Mouse (Mus musculus) MEL (cell line): Measurements from ENCODE around the gene Morn1. TPM values are rescaled to one million over a fixed set of nuclear protein-coding genes. Genes with fewer than 3 reads are reported as not detected.

Experiments used
- DNase-seq: peaks from one replicate; pipeline ENCODE4 v3.0.0; 2011; ENCODE audit warnings: low read depth, low spot score
- H3K27ac ChIP-seq: 2 replicates; pipeline ENCODE4 v1.5.1; 2012; ENCODE audit warnings: low read depth, mild to moderate bottlenecking, control low read depth, low read length, moderate library complexity; ENCODE audit not compliant: control insufficient read depth
- H3K27me3 ChIP-seq, 2 experiments: fragments of 150-350 bp in 1 of 2; sonication (generic) in 1 of 2; 2 replicates each; pipeline ENCODE4 v1.6.1; 2012; ENCODE audit warnings: low read length in 2 of 2, mild to moderate bottlenecking in 2 of 2, improper control_type of control experiment in 1 of 2, moderate library complexity in 1 of 2; ENCODE audit not compliant: insufficient read depth in 2 of 2, control insufficient read depth in 1 of 2
- H3K36me3 ChIP-seq, 2 experiments: 2 replicates each; pipeline ENCODE4 v1.6.1; 2012 to 2014; ENCODE audit warnings: low read length in 2 of 2, improper control_type of control experiment in 1 of 2, inconsistent platforms in 1 of 2, mild to moderate bottlenecking in 1 of 2; ENCODE audit not compliant: insufficient read depth in 2 of 2, control insufficient read depth in 1 of 2
- H3K4me1 ChIP-seq, 2 experiments: fragments of 150-350 bp in 1 of 2; sonication (generic) in 1 of 2; 2 replicates each; pipeline ENCODE4 v1.6.1; 2012; ENCODE audit warnings: low read length in 2 of 2, improper control_type of control experiment in 1 of 2, mild to moderate bottlenecking in 1 of 2; ENCODE audit not compliant: insufficient read depth in 2 of 2, control insufficient read depth in 1 of 2
- H3K4me3 ChIP-seq, 2 experiments: fragments of 150-350 bp in 1 of 2; sonication (generic) in 1 of 2; 2 replicates each; pipeline ENCODE4 v1.5.1; 2012; ENCODE audit warnings: low read depth in 2 of 2, low read length in 2 of 2, mild to moderate bottlenecking in 2 of 2, moderate library complexity in 2 of 2, control low read depth in 1 of 2, improper control_type of control experiment in 1 of 2; ENCODE audit not compliant: control insufficient read depth in 1 of 2, insufficient read depth in 1 of 2
- H3K79me2 ChIP-seq: 2 replicates; pipeline ENCODE4 v1.6.1; 2012; ENCODE audit warnings: mild to moderate bottlenecking, low read length, moderate library complexity; ENCODE audit not compliant: control insufficient read depth, poor library complexity, insufficient read depth
- H3K9ac ChIP-seq: 2 replicates; pipeline ENCODE4 v1.6.1; 2012; ENCODE audit warnings: low read depth, mild to moderate bottlenecking, control low read depth, low read length, moderate library complexity; ENCODE audit not compliant: control insufficient read depth, poor library complexity, severe bottlenecking
- H3K9me3 ChIP-seq: fragments of 150-350 bp; sonication (generic); replicated peaks from 2 replicates; pipeline ENCODE4 v1.6.1; 2012; ENCODE audit warnings: mild to moderate bottlenecking, low read length, improper control_type of control experiment, moderate library complexity; ENCODE audit not compliant: insufficient read depth
- BHLHE40 ChIP-seq: IDR thresholded peaks from 2 replicates; pipeline ENCODE4 v1.6.1; 2012; ENCODE audit warnings: low read depth, mild to moderate bottlenecking, inconsistent platforms, low read length, improper control_type of control experiment, borderline replicate concordance
- CHD1 ChIP-seq: IDR thresholded peaks from 2 replicates; pipeline ENCODE4 v1.6.1; 2012; ENCODE audit warnings: low read depth, mild to moderate bottlenecking, inconsistent platforms, low read length, improper control_type of control experiment
- ELF1 ChIP-seq: IDR thresholded peaks from 2 replicates; pipeline ENCODE4 v1.6.1; 2014; ENCODE audit warnings: low read depth, mild to moderate bottlenecking, inconsistent platforms, low read length, improper control_type of control experiment, moderate library complexity
- EP300 ChIP-seq, 2 experiments: IDR thresholded peaks; 2 replicates each; pipeline ENCODE4 v1.6.1; 2011; ENCODE audit warnings: improper control_type of control experiment in 2 of 2, low read length in 2 of 2, low read depth in 1 of 2, mild to moderate bottlenecking in 1 of 2
- ETS1 ChIP-seq: IDR thresholded peaks from 2 replicates; pipeline ENCODE4 v1.6.1; 2012; ENCODE audit warnings: low read depth, mild to moderate bottlenecking, inconsistent platforms, low read length, improper control_type of control experiment, moderate library complexity
- GABPA ChIP-seq: IDR thresholded peaks from 2 replicates; pipeline ENCODE4 v1.6.1; 2012; ENCODE audit warnings: low read depth, mild to moderate bottlenecking, inconsistent platforms, low read length, improper control_type of control experiment, moderate library complexity
- JUND ChIP-seq: IDR thresholded peaks from 2 replicates; pipeline ENCODE4 v1.6.1; 2011; ENCODE audit warnings: low read depth, mild to moderate bottlenecking, improper control_type of control experiment, low read length
- KAT2A ChIP-seq: conservative IDR thresholded peaks from 2 replicates; pipeline ENCODE4 v1.6.1; 2012; ENCODE audit warnings: low read depth, low read length, improper control_type of control experiment, inconsistent platforms
- MAFK ChIP-seq: IDR thresholded peaks from 2 replicates; pipeline ENCODE4 v1.6.1; 2011; ENCODE audit warnings: low read depth, mild to moderate bottlenecking, low read length, improper control_type of control experiment, borderline replicate concordance
- MAX ChIP-seq: IDR thresholded peaks from 2 replicates; pipeline ENCODE4 v1.6.1; 2011; ENCODE audit warnings: low read length, improper control_type of control experiment
- MAZ ChIP-seq: IDR thresholded peaks from 2 replicates; pipeline ENCODE4 v1.6.1; 2012; ENCODE audit warnings: low read depth, mild to moderate bottlenecking, inconsistent platforms, low read length, improper control_type of control experiment
- MEF2A ChIP-seq: IDR thresholded peaks from 2 replicates; pipeline ENCODE4 v1.6.1; 2014; ENCODE audit warnings: low read depth, mild to moderate bottlenecking, inconsistent platforms, low read length, improper control_type of control experiment; ENCODE audit not compliant: poor library complexity, insufficient replicate concordance, severe bottlenecking; ENCODE audit errors: extremely low read depth
- MXI1 ChIP-seq: IDR thresholded peaks from 2 replicates; pipeline ENCODE4 v1.6.1; 2011; ENCODE audit warnings: mild to moderate bottlenecking, low read depth, low read length, improper control_type of control experiment
- MYB ChIP-seq: IDR thresholded peaks from 2 replicates; pipeline ENCODE4 v1.6.1; 2011; ENCODE audit warnings: mild to moderate bottlenecking, low read depth, low read length, improper control_type of control experiment
- MYC ChIP-seq: IDR thresholded peaks from 2 replicates; pipeline ENCODE4 v1.6.1; 2011; ENCODE audit warnings: low read depth, mild to moderate bottlenecking, low read length, improper control_type of control experiment, moderate library complexity
- NELFE ChIP-seq: IDR thresholded peaks from 2 replicates; pipeline ENCODE4 v1.6.1; 2011; ENCODE audit warnings: low read depth, low read length, improper control_type of control experiment
- POLR2AphosphoS2 ChIP-seq: IDR thresholded peaks from 2 replicates; pipeline ENCODE4 v1.6.1; 2011; ENCODE audit warnings: low read length, improper control_type of control experiment
- POLR2AphosphoS5 ChIP-seq: IDR thresholded peaks from 2 replicates; pipeline ENCODE4 v1.6.1; 2012; ENCODE audit warnings: low read depth, borderline replicate concordance, mild to moderate bottlenecking, inconsistent platforms, low read length, moderate library complexity, mixed read lengths
- RAD21 ChIP-seq: IDR thresholded peaks from 2 replicates; pipeline ENCODE4 v1.6.1; 2011; ENCODE audit warnings: mild to moderate bottlenecking, low read depth, low read length, improper control_type of control experiment
- RCOR1 ChIP-seq: IDR thresholded peaks from 2 replicates; pipeline ENCODE4 v1.6.1; 2012; ENCODE audit warnings: low read depth, mild to moderate bottlenecking, inconsistent platforms, low read length, improper control_type of control experiment
- SIN3A ChIP-seq: IDR thresholded peaks from 2 replicates; pipeline ENCODE4 v1.6.1; 2012; ENCODE audit warnings: low read length, improper control_type of control experiment, inconsistent platforms
- TAL1 ChIP-seq: IDR thresholded peaks from 2 replicates; pipeline ENCODE4 v1.6.1; 2012; ENCODE audit warnings: mild to moderate bottlenecking, inconsistent platforms, low read length, moderate library complexity, mixed read lengths
- TBP ChIP-seq: IDR thresholded peaks from 2 replicates; pipeline ENCODE4 v1.8.0; 2011; ENCODE audit warnings: low read depth, low read length, improper control_type of control experiment
- UBTF ChIP-seq: IDR thresholded peaks from 2 replicates; pipeline ENCODE4 v1.6.1; 2012; ENCODE audit warnings: low read depth, mild to moderate bottlenecking, inconsistent platforms, low read length, improper control_type of control experiment, moderate library complexity, borderline replicate concordance; ENCODE audit not compliant: insufficient read depth
- USF1 ChIP-seq: IDR thresholded peaks from 2 replicates; pipeline ENCODE4 v1.6.1; 2014; ENCODE audit warnings: low read depth, mild to moderate bottlenecking, inconsistent platforms, low read length, improper control_type of control experiment, moderate library complexity
- USF2 ChIP-seq, 2 experiments: IDR thresholded peaks; 2 replicates each; pipeline ENCODE4 v1.6.1; 2011 to 2012; ENCODE audit warnings: improper control_type of control experiment in 2 of 2, low read length in 2 of 2, borderline replicate concordance in 1 of 2, inconsistent platforms in 1 of 2, low read depth in 1 of 2, mild to moderate bottlenecking in 1 of 2; ENCODE audit not compliant: insufficient read depth in 1 of 2
- ZKSCAN1 ChIP-seq: IDR thresholded peaks from 2 replicates; pipeline ENCODE4 v1.6.1; 2012; ENCODE audit warnings: low read depth, mild to moderate bottlenecking, inconsistent platforms, low read length, improper control_type of control experiment, moderate library complexity
- ZMIZ1 ChIP-seq: IDR thresholded peaks from 2 replicates; pipeline ENCODE4 v1.6.1; 2012; ENCODE audit warnings: low read depth, mild to moderate bottlenecking, inconsistent platforms, low read length, improper control_type of control experiment, moderate library complexity
- ZNF384 ChIP-seq: IDR thresholded peaks from 2 replicates; pipeline ENCODE4 v1.6.1; 2012; ENCODE audit warnings: low read depth, mild to moderate bottlenecking, inconsistent platforms, low read length, improper control_type of control experiment
- polyA plus RNA-seq, 2 experiments: library from polyadenylated mRNA; stranded (reverse) in 1 of 2; unstranded in 1 of 2; fragments of >175 nt in 1 of 2; fragments of >200 nt in 1 of 2; gene quantifications; 2 replicates each; pipeline versions ENCODE4 v1.2.1 to v1.2.4; 2012; ENCODE audit warnings: low replicate concordance in 2 of 2, low read depth in 1 of 2; ENCODE audit not compliant: insufficient read length in 2 of 2, insufficient read depth in 1 of 2, missing spikeins in 1 of 2
- total RNA-seq: library from RNA; depleted of rRNA; stranded (reverse); fragments of 300-350 nt; gene quantifications from 2 replicates; pipeline ENCODE4 v1.2.3, GENCODE M21; 2012

Gene Morn1
- total and polyA plus RNA-seq, 3 experiments = 4.1 to 4.4 TPM; not detected in 1

GRCm38 (mm10) chr4:155120583-155120982 lies 34.2 kb downstream of the Morn1 start (continued):
- no peak for TF ChIP-seq UBTF
- no peak for TF ChIP-seq BHLHE40
- no peak for TF ChIP-seq MAZ
- no peak for TF ChIP-seq TAL1
- TF ChIP-seq POLR2AphosphoS2 = no peak
- TF ChIP-seq USF1 = no peak
- no peak for TF ChIP-seq USF2 (IDR thresholded peaks at IDR 0.05; ENCODE audit: borderline replicate concordance in 1 of 2, insufficient read depth in 1 of 2, low read depth in 1 of 2, low read length in 2 of 2)
- no peak for TF ChIP-seq MYC
- TF ChIP-seq ETS1 = peak; percentile 90
- peak; percentile 49; the same call in 1 of the 2 replicates for TF ChIP-seq RCOR1
- TF ChIP-seq MYB = no peak
- no peak for TF ChIP-seq KAT2A

DNA sequence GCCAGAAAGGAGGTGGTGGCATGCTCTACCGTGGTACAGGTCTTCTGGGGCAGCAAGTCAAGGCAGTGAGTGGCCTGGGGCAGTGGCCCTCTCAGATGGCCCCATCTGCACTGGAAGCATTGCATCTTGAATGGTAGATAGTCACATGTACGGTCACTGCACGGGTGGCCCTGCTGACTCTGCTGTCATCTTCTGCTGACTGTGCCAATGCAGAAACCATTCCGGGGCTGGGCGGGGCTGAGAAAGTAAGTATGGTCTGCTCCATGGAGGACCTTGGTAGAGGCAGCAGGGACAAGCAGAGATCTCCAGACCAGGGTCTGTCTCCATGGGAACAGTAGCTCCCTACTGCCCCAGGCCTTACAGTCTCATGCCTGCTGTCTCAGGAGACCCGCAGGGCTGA lies 34.8 kb downstream of the Morn1 start:
- Histone ChIP-seq H3K9ac (no peak overlapping the region), H3K27ac (no peak overlapping the region), H3K36me3 (peaks cover 0 to 31% of the 10 kb centered on the region in 2 experiments; a peak in 2 of 4 replicates), H3K4me1 (peaks cover 25 to 54% of the 10 kb centered on the region in 2 experiments), H3K9me3 (no peaks in the 10 kb centered on the region), H3K4me3 (no peak overlapping the region), H3K79me2 (no peaks in the 10 kb centered on the region), H3K27me3 (no peaks in the 10 kb centered on the region)
- no peak for DNase-seq
- TF ChIP-seq RAD21 (no peak), ZNF384 (no peak), POLR2AphosphoS2 (no peak), SIN3A (no peak), KAT2A (no peak), GABPA (no peak), ZMIZ1 (no peak), MEF2A (no peak), NELFE (no peak), EP300 (IDR thresholded peaks at IDR 0.05; ENCODE audit: low read depth in 1 of 2, low read length in 2 of 2) (no peak), CHD1 (no peak), MAX (no peak), POLR2AphosphoS5 (no peak), MXI1 (no peak), TBP (no peak), ELF1 (no peak), ZKSCAN1 (no peak), MAFK (no peak), MYC (no peak), JUND (no peak)
